Mouse (Mus musculus) thymus, postnatal 36 days (tissue): ENCODE measurements around the gene E130308A19Rik.

Experiments
- DNase-seq, 2 experiments: peaks; one replicate each; pipeline ENCODE4 v3.0.0; 2022; ENCODE audit warnings: mixed read lengths in 2 of 2

The E130308A19Rik gene

DNA sequence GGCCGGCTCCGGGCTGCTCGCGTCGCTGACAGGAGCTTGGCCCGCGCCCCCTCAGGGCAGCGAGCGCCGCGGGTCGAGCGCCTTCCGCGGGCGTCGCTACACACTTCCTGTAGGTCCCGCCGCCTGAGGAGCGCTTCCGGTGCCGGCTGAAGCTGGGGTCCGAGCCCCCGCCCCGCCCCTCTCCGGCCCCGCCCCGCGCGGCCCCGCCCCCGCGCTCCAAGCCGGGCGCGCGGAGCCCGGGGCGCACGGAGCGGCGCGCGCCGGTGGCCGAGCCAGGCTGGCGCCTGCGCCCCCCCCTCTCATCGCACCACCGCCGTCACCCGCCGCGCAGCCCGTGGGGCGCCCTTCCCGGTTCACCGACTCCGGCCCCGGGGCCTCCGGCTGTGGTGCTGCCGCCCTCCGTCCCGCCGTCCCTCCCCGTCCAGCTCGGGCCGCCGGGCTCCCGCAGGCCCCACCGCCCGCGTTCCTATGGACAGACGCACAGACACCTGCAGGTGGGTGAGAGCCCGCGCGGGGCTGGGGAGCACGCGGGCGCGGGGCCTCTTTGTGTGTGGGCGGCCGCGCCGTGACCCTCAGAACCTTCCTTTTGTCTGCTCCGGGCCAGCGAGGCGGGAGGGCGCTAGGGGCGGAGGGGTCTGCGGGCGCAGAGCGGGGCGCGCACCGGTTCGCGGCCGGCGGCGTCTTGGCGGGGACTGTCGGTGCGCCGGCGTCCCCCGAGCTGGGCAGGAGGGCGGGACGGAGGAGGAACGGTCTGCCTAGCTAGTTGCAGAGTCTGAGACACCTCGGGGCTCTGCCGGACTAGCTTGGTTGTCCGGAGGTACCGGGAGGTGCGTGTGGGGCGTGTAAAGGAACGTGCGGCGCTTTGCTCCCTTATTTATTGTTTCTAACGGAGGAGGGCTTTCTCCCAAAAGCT, at the start of gene E130308A19Rik:
Gene E130308A19Rik (plus strand): TSS at position 214 of the 913 bp plus-strand sequence.
- peak; percentile 83 to 89 for DNase-seq

DNA sequence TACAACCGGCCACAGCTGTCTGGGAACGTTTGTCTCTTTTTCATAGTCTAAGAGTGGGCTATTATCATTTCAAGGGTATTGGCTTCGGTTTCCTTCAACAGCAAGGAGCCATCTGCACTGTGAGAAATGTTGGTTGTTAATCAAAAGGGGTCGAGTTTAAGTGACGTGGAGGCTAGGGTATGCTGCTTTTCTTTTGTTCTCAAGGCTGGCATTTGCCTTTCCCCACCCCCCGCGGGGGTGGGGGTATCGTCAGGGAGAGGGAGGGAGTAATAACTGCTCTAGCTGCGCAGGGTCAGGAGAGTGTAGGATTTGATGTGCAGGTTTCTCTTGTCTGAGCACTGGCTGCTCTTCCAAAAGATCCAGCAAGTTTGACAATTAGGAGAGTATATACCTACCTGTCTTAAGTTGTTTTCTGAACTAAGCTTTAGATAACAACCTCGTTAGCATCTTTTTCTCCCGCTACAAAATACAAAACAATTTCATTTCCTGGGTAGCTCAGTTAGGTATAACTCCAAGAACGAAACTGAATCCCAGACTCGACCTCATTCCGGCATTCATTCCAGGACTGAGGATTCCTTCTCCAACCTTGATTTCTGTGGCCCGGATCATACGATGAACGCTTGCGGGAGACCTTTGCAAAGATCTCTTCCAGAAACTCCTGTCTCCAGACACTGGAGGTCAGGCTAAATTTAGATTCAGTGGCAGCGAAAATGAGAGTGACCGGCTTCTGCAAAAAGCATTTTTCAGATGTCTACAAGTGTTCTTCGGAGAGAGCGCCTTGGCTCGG, 45.3 kb upstream of the E130308A19Rik start:
- peak; percentile 54 to 72 for DNase-seq

DNA sequence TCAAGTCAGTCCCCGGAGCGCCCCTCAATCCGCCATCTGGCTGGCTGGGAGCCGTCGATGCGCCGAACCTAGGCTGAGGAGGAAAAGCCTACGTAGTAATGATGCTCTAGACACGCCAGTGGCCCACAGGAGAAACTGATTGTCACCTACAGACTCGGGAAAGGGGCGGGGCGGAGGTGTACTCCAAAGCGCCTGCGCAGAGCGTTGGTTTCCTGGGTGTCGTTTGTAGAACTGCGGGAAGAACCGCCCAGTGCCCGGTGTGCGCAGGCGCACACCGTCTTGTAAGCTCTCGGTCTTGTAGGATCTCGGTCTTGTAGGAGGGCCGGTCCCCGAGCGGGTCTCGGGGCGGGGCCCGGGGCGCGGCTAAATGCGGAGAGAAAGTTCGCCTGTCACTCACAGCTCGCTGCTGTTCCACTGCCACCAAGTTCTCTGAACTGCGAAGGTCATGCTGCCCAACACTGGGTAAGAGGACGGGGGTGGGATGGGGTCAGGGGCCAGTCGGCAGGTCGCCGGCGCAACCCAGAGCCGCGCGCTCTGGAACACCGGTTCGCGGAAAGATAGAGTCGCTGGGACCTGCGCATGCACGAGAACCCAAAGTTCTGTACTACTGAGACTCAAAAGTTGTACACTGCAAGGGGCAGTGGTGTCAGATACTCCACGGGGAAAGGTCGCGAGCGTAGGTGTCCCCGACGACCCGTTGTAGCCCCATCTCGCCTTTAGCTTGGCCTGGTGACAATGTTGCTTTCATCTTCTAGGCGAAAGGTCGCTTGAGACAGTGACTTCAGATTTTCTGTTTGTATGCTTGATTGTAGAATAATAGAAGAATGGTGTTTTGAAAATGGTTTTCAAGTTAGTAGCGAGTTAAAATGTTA, 44.5 kb upstream of the E130308A19Rik start, which contains the start of gene Hsdl2:
Gene Hsdl2 (plus strand): TSS at position 250 of the 872 bp plus-strand sequence.
- peak; percentile 100 for DNase-seq

DNA sequence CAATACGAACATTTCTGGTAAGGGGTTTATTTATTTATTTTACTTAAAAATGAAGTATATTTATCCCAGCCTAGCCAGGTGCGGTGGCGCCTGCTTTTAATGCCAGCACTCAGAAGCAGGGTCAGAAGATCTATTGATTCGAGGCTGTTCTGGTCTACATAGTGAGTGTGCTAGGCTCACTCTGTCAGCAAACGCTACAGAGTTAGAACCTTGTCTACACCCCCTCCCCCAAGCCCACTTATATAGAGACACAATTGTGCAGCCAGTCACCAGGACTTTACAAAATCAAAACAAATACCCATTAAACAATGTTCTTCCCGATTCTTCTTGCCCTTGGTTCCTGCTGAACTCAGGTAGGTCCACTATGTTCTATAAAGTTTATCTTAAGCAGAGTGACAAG, 43.8 kb upstream of the E130308A19Rik start:
- DNase-seq = no peak

DNA sequence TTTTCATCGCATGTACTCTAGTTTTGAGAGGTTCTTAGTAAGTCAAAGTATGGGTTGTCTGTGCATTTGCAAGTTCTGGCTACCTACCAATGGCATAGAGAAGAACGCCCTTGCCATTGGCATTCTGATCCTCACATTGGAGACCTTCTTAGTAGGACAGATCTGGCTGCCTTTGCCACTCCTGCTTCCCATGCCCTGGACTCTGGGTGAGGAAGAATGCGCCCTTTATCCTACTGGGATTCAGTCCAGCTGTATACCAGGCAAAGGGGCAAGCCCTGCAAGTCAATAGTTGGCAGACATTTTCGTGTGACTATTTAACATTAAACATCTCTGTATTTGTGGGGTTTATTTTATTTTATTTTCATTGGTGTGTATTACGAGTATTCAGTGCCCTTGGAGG, 40.9 kb upstream of the E130308A19Rik start:
- DNase-seq = no peak

DNA sequence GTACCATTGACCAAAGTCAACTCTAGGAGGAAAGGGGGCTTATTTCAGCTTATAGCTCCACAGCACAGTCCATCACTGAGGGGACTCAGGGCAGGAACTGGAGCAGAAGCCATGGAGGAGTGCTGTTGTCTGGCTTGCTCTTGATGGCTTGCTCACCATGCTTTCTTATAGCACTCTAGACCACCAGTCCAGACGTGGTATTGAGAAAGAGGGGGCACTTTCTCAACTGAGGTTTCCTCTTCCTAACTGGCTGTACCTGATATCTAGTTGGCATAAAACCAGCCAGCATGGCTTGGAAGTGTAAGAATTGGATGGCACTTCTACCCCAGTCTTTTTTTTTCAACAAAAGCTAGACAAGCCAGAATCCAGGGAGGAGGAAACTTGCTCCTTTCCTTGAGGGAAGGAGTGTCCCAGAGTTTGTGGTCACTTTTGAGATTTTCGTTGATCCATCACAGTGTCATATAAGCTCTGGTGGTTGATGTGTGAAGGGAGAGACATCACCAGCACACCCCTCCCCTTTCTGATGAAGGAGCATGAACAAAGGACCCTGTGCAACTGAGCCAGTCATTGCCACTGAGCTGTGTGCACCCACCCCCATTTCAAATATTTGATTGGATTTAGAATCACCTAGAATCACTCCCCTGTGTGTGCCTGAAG, 38.7 kb upstream of the E130308A19Rik start:
- no peak for DNase-seq

DNA sequence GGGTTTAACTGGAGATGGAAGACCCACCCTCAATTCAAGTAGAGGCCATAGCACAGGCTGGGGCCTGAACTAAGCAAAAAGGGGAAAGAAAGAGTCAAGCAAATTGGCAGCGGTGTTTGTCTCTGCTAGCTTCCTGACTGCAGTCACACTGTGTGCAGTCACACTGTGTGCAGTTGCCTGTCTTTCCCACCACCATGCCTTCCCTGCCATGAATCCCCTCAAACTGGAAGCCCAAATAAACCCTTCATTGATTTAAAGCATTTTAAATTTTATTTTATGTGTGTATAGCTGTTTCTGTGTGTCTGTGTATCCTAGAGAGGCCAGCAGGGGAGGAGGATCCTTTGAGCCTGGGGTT, 38.2 kb upstream of the E130308A19Rik start:
- no peak for DNase-seq

DNA sequence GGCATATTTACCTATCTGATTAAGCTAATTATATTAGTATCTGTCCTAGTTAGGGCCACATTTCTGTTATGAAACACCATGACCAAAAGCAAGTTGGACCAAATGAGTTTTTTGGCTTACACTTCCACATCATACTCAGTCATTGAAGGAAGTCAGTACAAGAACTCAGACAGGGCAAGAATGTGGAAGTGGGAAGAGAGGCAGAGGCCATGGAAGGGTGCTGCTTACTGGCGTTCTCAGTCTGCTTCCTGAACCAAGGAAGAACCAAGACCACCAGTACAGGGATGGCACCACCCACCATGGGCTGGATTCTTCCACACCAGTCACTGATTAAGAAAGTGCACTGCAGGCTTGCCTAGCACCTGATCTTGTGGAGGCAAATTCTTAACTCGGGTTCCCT, 31.4 kb upstream of the E130308A19Rik start:
- DNase-seq = no peak

DNA sequence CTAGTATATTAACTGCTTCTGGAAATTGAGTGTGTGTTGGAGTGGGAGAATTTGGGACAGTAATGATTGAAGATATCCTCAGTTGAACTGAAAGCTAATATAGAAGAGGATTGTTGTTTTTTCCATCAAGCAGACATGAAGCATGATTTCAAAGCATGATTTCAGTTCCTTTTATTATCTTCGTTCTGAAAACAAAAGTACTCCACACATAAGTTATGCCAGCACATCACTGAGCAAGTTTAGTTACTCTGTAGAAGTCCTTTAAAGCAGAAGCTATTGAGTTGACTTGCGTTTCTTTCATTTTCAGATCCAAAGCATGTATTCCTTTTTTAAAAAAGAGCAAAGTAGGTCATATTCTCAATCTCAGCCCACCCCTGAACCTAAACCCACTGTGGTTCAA, 29.5 kb upstream of the E130308A19Rik start:
- DNase-seq = no peak

DNA sequence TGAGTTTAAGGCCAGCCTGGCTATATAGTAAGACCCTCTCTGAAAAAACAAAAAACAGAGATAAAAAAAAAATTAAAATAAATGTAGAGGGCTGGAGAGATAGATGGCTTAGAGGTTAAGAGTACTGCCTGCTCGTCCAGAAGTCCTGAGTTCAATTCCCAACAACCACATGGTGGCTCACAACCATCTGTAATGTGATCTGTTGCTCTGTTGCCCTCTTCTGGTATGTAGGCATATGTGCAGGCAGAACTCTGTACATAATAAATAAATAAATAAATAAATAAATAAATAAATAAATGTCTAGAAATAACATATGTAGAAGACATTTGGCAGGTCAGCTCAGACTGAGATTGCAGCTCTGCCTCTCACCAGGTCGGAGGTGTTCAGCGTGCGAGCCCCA, 23.3 kb upstream of the E130308A19Rik start:
- no peak for DNase-seq

DNA sequence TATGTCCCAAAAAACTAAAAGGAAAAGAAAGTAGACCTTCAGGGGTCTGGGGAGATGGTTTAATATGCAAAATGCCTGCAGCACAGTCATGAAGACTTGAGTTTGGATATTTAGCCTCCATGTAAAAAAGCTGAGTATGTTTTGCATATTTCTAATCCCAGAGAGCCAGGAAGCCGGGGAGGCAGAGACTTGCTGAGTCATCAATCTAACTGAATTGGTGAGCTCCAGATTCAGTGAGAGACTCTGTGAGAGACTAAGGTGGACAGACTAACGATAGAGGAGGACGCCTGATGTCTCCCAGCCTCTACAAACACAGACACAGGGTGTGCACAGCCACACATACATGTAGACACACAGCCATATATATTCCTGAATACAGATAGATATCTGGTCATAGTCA, 21.1 kb upstream of the E130308A19Rik start:
- DNase-seq = no peak

DNA sequence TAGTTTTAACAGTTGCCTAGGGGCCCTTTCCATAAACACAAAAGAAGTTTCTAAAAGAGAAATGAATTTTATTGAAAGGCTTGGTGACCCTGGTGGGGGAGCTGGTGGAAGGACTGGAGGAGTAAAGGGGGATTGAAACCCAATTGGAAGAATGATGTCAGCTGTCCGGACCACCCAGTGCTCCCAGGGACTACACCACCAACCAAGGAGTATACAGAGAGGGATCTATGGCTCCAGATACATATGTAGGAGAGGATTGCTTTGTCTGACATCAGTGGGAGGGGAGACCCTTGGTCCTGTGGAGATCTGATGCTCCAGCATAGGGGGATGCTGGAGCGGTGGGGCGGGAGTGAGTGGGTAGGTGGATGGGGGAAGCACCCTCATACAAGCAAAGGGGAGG, 20.5 kb upstream of the E130308A19Rik start:
- no peak for DNase-seq

DNA sequence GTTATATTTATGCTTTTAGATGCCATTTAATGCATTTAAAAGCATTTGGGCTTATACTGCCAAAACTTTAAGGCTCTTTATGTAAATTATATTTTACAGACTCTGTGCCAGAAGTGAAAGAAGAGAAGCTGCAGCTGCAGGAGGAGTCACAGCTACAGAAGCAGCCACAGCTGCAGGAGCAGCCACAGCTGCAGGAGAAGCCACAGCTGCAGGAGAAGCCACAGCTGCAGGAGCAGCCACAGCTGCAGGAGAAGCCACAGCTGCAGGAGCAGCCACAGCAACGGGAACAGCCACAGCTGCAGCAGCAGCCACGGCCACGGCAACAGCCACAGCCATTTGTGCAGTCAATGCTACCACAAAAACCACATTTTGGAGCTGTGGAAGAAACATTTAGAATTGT, 15.6 kb upstream of the E130308A19Rik start:
- DNase-seq = peak in 1 of 2 experiments; percentile 12

DNA sequence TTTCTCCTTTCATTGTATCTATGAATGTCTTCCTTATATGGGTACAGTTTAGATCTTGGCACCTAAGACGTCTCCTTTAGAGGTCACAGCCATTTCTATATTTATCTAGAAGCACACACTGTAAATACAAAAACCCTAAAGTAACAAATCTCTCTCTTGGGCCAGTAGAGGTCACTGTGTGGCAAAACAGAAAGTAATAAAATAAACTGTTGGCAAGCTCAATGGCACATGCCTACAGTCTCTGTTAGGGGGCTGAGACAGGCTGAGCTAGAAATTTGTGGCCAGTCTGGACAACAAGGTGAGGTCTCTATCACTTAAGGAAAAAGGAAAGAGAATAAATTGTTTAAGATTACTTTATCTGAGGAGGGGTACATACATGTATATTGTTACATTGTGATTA, 11.0 kb upstream of the E130308A19Rik start:
- DNase-seq = no peak

DNA sequence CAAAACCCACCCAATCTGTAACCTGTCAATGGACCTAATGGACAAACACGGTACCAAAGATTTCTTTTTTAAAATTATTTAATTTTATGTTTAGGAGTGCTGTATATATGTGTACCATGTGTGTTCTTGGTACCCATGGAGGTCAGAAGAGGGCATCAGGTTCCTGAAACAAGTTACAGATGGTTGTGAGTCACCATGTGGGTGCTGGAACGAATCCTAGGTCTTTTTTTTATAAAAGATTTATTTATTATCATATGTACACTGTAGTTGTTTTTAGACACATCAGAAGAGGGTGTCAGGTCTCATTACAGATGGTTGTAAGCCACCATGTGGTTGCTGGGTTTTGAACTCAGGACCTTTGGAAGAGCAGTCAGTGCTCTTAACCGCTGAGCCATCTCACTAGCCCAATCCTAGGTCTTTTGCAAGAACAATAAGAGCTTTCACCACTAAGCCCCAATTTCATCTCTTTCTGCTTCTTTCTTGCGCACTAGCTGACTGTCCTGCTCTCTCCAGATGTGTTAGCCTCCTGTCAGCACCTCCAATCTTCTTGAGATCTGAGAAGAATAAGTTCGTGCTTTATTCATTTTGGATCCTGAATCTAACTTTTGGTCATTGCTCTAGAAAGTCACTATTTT, 6.3 kb upstream of the E130308A19Rik start:
- no peak for DNase-seq

DNA sequence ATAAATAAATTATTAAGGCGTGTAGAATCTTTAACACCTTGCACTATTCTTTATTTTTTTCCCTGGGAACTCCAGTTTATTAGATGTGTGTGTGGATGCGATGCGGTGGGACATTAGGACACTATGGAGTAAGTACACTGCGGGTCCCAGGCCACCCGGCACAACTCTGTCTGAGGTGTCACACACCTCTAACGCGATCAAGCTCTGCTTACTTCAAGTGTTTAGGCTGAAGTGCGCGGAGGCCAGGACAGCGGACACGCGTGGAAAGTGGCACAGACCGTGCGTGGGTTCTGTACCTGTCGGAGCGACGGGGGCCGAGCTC, 374 bp upstream of the E130308A19Rik start:
- DNase-seq = no peak

DNA sequence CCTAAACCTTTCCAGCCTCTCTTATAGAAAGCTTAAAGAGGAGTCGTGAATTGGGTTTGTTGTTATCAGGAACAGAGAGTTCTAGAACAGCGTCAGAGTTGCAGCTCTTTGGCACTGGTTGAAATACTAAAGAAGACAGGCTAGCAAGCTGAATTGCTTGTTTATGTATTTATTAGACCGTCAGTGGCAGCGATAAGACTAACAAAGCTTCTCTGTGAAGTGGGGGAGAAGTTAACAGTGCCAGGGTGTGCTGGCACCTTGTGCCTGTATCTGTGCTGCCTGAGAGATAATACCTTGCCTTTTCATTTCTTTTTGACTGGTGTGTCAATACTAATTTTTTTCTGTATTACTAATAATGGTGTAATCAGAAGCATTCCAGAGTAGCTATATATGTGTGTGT, 2.2 kb downstream of the E130308A19Rik start:
- no peak for DNase-seq

DNA sequence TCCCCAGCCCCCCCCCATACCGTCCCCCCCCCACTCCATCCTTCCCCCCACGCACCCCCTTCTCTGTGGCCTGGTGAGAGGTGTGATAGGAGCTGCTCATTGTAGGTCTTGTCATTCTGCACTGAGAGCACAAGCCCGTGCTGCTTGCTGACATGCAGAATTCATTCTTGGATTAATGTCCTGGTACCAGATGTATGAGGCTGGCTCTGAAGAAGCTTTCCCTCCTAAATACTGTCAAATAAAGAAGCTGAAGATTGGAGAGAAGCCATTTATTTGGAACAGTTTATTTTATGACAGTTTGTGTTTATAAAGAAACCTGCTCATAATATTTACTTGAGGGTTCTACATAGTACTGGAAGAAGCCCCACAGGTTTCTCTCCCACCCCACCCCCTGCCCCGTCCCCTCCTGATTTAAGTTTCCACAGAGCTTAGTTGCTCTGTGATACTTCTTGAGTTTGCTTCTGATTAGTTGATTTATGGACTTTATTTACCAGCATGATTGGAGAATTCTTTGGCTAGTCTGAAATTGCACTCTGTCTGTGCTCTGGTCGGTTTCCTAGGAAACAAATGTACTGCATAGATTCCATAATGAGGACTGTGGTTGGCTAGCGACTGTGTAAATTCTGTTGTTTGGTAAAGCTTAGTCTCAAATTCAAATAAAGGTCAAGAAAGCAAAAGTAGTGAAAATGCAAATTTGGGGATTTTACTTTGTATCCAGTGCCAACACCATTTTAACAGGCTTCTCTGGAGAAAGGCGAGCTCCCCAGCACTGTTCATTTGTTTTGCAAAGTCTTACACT, 3.3 kb downstream of the E130308A19Rik start:
- DNase-seq = no peak

DNA sequence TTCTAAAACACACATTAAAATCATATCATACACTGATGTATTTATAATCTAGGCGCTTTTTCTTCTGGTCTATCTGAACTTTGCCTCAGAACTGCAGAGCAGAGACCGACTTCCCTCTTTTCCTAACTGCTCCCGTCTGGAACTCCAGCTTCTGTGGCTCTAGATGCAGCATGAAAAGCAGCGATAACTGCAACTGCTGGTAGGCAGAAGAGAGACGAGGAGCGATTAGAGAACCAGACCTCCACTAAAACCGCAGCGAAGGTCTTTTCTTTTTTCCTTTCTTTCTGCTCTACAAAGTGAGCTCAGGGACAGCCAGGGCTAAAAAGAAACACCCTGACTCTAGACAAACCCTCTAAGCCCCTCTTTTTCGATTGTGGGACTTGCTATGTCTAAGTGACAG, 4.1 kb downstream of the E130308A19Rik start:
- DNase-seq = no peak

DNA sequence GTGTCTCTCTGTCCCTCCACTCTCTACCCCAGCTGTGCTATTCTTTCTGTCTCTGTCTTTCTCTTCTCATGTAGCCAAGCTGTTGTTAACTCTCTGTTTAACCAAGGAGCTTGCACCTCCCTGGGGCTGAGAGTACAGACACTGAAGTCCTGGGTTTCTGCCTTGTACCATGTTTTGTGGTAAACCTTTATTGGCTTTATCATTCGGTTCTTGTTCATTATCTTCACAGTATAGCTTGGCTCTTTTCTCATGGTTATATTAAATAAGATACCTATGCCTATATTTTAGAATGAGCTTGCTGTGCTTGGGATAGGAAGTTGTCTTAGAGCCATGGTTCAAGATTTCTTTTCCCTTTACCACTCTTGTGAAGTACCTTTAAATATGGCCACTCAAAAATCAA, 8.5 kb downstream of the E130308A19Rik start:
- no peak for DNase-seq

DNA sequence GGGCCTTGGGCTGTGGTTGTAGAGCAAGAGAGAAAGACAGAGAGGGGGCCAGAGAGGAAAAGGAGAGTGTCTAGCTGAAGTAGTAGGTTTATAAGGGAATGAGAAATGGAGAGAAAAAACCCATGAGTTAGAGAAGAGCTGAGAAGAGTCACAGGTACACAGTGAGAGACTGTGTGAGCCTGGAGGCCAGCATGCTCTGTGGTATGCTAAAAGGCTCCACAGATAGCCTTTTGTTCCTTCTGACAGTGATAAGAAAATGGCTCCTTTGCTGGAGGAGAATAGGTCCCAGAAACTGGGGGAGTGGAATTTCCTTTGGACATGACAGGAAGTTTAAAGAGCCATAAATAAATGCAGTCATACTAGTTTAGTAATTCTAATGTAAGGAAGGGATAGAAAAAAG, 13.2 kb downstream of the E130308A19Rik start:
- DNase-seq = no peak
